13 mouse cellular contexts compared by ENCODE assay signal in genomic region chr5:146424711-146425326, GRCm38 (mm10). TPM values are rescaled to one million over a fixed set of nuclear protein-coding genes. Genes with fewer than 3 reads are reported as not detected.
A peak's percentile ranks its signal among the peaks of the same experiment; 100 is the strongest.
DNase-seq lines count a peak whose midpoint lies in the region; ATAC-seq and TF ChIP-seq lines count a peak whose summit lies in the region.
"Had no signal": no experiment of that assay in that cellular context is flagged by ENCODE, and none has a peak within 500 bp of the region (broad histone marks: within the 10 kb centered on the region; RNA-seq: fewer than 3 reads in every experiment).

No protein-coding gene starts in this region.

- H3K9me3 ChIP-seq in hindbrain, embryonic 16.5 days (ENCODE audit: control insufficient read depth, low read length) = no peaks in the 10 kb centered on the region
- H3K9me3 ChIP-seq in midbrain, embryonic 13.5 days = no peaks in the 10 kb centered on the region
- no peaks in the 10 kb centered on the region for H3K9me3 ChIP-seq in liver, postnatal 0 days (ENCODE audit: low read length)
- H3K9me3 ChIP-seq: midbrain, embryonic 12.5 days had no signal

- H3K27me3 ChIP-seq in hindbrain, embryonic 16.5 days (replicated peaks; ENCODE audit: control insufficient read depth, insufficient read depth, low read length) = no peaks in the 10 kb centered on the region
- no peaks in the 10 kb centered on the region for H3K27me3 ChIP-seq in midbrain, embryonic 13.5 days
- no peaks in the 10 kb centered on the region for H3K27me3 ChIP-seq in liver, postnatal 0 days (ENCODE audit: insufficient read depth, low read length)
- H3K27me3 ChIP-seq: midbrain, embryonic 12.5 days had no signal

- H3K4me2 ChIP-seq in hindbrain, embryonic 16.5 days (ENCODE audit: low read length) = no peak overlapping the region
- H3K4me2 ChIP-seq in midbrain, embryonic 13.5 days (replicated peaks) = no peak overlapping the region
- H3K4me2 ChIP-seq in liver, postnatal 0 days (ENCODE audit: low read depth, low read length) = no peak overlapping the region
- H3K4me2 ChIP-seq: midbrain, embryonic 12.5 days had no signal

- TF ChIP-seq CTCF in liver, postnatal 0 days (IDR thresholded peaks at IDR 0.05; ENCODE audit: low read depth) = no peak

- 55% methylated on average over 8 of the region's 8 CpGs for WGBS in hindbrain, embryonic 16.5 days
- 80% methylated on average over 8 of the region's 8 CpGs for WGBS in midbrain, embryonic 13.5 days
- WGBS in liver, postnatal 0 days (ENCODE audit: insufficient replicate concordance) = 64% methylated on average over 8 of the region's 8 CpGs

- intact Hi-C loops in gastrocnemius, postnatal 14 days (cut with DNase I; ENCODE audit: low total_unique reads) = no loop called here

- H3K36me3 ChIP-seq in hindbrain, embryonic 16.5 days (ENCODE audit: control insufficient read depth, insufficient read depth, low read length) = no peaks in the 10 kb centered on the region
- H3K36me3 ChIP-seq in midbrain, embryonic 13.5 days = 0 out of 2 replicates have a peak, but pooled peaks cover 2% of the 10 kb centered on the region
- H3K36me3 ChIP-seq in liver, postnatal 0 days (replicated peaks; ENCODE audit: insufficient read depth, low read length) = no peaks in the 10 kb centered on the region
- H3K36me3 ChIP-seq: midbrain, embryonic 12.5 days had no signal

- peak; percentile 78 for ATAC-seq in hindbrain, embryonic 16.5 days
- peak; percentile 50; the same call in 1 of the 2 replicates for ATAC-seq in midbrain, embryonic 13.5 days
- no peak for ATAC-seq in activated CD4-positive, CD25-positive, alpha-beta regulatory T cell, adult 4 months
- ATAC-seq in liver, postnatal 0 days = no peak

- DNase-seq in gastrocnemius, postnatal 14 days = peak; percentile 11
- DNase-seq in gastrocnemius, adult 18-20 months (ENCODE audit: low spot score) = no peak
- peak; percentile 55 to 83 for DNase-seq in frontal cortex, postnatal 36 days (ENCODE audit: low spot score in 2 of 2)
- no peak for DNase-seq in liver, postnatal 0 days
- no peak for DNase-seq in kidney, postnatal 14 days
- DNase-seq: adrenal gland, postnatal 10 days had no signal

- no peak overlapping the region for H3K4me3 ChIP-seq in hindbrain, embryonic 16.5 days (ENCODE audit: low read length)
- H3K4me3 ChIP-seq in midbrain, embryonic 13.5 days (replicated peaks) = no peak overlapping the region
- no peak overlapping the region for H3K4me3 ChIP-seq in liver, postnatal 0 days (ENCODE audit: low read depth, low read length)
- H3K4me3 ChIP-seq: midbrain, embryonic 12.5 days had no signal

- TF ChIP-seq EP300 in liver, postnatal 0 days (IDR thresholded peaks at IDR 0.05; ENCODE audit: low read depth) = no peak

- H3K27ac ChIP-seq in hindbrain, embryonic 16.5 days (ENCODE audit: low read depth, low read length) = peak overlapping the region; percentile 45; the same call in 1 of the 2 replicates
- no peak overlapping the region for H3K27ac ChIP-seq in midbrain, embryonic 13.5 days
- no peak overlapping the region for H3K27ac ChIP-seq in liver, postnatal 0 days (ENCODE audit: low read depth)
- H3K27ac ChIP-seq: kidney, postnatal 0 days; midbrain, embryonic 12.5 days had no signal

- H3K4me1 ChIP-seq in hindbrain, embryonic 16.5 days (ENCODE audit: control insufficient read depth, insufficient read depth, low read depth, low read length) = no peaks in the 10 kb centered on the region; the same call in 1 of the 2 replicates
- H3K4me1 ChIP-seq in midbrain, embryonic 13.5 days (replicated peaks) = 0 out of 2 replicates have a peak, but pooled peaks cover 3% of the 10 kb centered on the region
- no peaks in the 10 kb centered on the region for H3K4me1 ChIP-seq in liver, postnatal 0 days (ENCODE audit: insufficient read depth)
- H3K4me1 ChIP-seq: midbrain, embryonic 12.5 days had no signal

- H3K9ac ChIP-seq in hindbrain, embryonic 16.5 days (ENCODE audit: low read depth, low read length) = no peak overlapping the region
- H3K9ac ChIP-seq in midbrain, embryonic 13.5 days (replicated peaks) = no peak overlapping the region
- H3K9ac ChIP-seq in liver, postnatal 0 days (replicated peaks) = no peak overlapping the region
- H3K9ac ChIP-seq: midbrain, embryonic 12.5 days had no signal

RNA-seq across cellular contexts. Expression of gene Wasf3, which starts 40.0 kb away (rescaled TPM):
- 1 to 10 TPM; 1.2 TPM for total RNA-seq in gastrocnemius, postnatal 14 days (2021)
- under 1 TPM; 0.78 to 0.85 TPM for total RNA-seq in gastrocnemius, adult 18-20 months (2021)
- polyA plus RNA-seq in hindbrain, embryonic 16.5 days (2015; fragmentation: Nextera tagmentation; extraction: Ambion mirVana) = 19.3 and 23.4 TPM in 2 replicates
- polyA plus RNA-seq in midbrain, embryonic 13.5 days (2015; fragmentation: Nextera tagmentation; extraction: Ambion mirVana) = 11.5 and 12.1 TPM in 2 replicates
- polyA plus RNA-seq in activated CD4-positive, CD25-positive, alpha-beta regulatory T cell, adult 4 months (2017; shearing (Covaris generic)) = not detected
- not detected in 2 replicates for polyA plus RNA-seq in liver, postnatal 0 days (2015; fragmentation: Nextera tagmentation; extraction: Ambion mirVana)
- total RNA-seq: CH12.LX had no signal

RNA-seq across cellular contexts. Expression of gene Gm6408, which starts 56.9 kb away (rescaled TPM):
- total RNA-seq in gastrocnemius, postnatal 14 days (2021) = not detected
- total RNA-seq in gastrocnemius, adult 18-20 months (2021) = not detected
- polyA plus RNA-seq in hindbrain, embryonic 16.5 days (2015; fragmentation: Nextera tagmentation; extraction: Ambion mirVana) = not detected in 2 replicates
- not detected in 2 replicates for polyA plus RNA-seq in midbrain, embryonic 13.5 days (2015; fragmentation: Nextera tagmentation; extraction: Ambion mirVana)
- polyA plus RNA-seq in activated CD4-positive, CD25-positive, alpha-beta regulatory T cell, adult 4 months (2017; shearing (Covaris generic)) = not detected
- polyA plus RNA-seq in liver, postnatal 0 days (2015; fragmentation: Nextera tagmentation; extraction: Ambion mirVana) = not detected in 2 replicates
- total RNA-seq: adrenal gland, postnatal 10 days; CH12.LX had no signal
- polyA plus RNA-seq: kidney, postnatal 0 days; midbrain, embryonic 12.5 days; stomach, embryonic 14.5 days had no signal

Comparison
In these comparisons a context has a peak if more than half of its experiments do, and no peak if none do; other contexts are left out.
1. DNase-seq: peak in gastrocnemius, postnatal 14 days (single experiment) and frontal cortex, postnatal 36 days (2 of 2); none in gastrocnemius, adult 18-20 months (single experiment), liver, postnatal 0 days (single experiment) and kidney, postnatal 14 days (single experiment).
2. ATAC-seq: peak in hindbrain, embryonic 16.5 days (single experiment) and midbrain, embryonic 13.5 days (single experiment); none in activated CD4-positive, CD25-positive, alpha-beta regulatory T cell, adult 4 months (single experiment) and liver, postnatal 0 days (single experiment).
3. RNA of gene Wasf3, which starts 40.0 kb away (polyA plus RNA-seq): 19.3 to 23.4 TPM in hindbrain, embryonic 16.5 days and 11.5 to 12.1 TPM in midbrain, embryonic 13.5 days; not detected in liver, postnatal 0 days and not detected in activated CD4-positive, CD25-positive, alpha-beta regulatory T cell, adult 4 months; every median in the first group is over 10 times any median in the second.